In the genomic region with DNA sequence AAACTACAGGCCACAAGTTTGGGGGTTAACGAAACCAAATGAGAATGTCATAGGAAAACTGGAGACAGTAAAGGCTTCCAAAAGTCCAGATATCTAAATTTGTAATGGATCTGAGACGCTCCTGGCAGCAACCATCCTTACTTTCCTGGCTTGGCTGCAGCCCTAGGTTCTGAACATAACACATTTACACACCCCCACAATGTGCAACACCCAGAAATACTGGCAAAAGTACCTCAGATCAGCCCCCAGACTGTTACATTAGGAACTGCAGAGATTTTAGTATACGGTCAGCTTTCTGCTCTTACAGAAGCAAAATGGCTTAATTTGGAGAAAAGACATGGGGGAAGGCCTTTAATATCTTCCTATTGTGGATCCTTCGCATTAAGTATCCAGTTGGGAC, we compare ENCODE assay signal across 32 mouse cellular contexts. TPM values are rescaled to one million over a fixed set of nuclear protein-coding genes. Genes with fewer than 3 reads are reported as not detected.
DNase-seq lines count a peak whose midpoint lies in the region; ATAC-seq and TF ChIP-seq lines count a peak whose summit lies in the region.
"Had no signal": no experiment of that assay in that cellular context is flagged by ENCODE, and none has a peak within 500 bp of the region (broad histone marks: within the 10 kb centered on the region; RNA-seq: fewer than 3 reads in every experiment).

No protein-coding gene starts in this region.

- no peak overlapping the region for H3K4me3 ChIP-seq in layer of hippocampus, adult 2 months
- H3K4me3 ChIP-seq: erythroblast, embryonic 14.5 days; heart, embryonic 13.5 days; hindbrain, embryonic 10.5 days; midbrain, embryonic 13.5 days; neural tube, embryonic 13.5 days; stomach, embryonic 15.5 days had no signal

- peak; percentile 54 for TF ChIP-seq CTCF in layer of hippocampus, adult 2 months (conservative IDR thresholded peaks at IDR 0.05)

- peak; percentile 94 for ATAC-seq in frontal cortex, adult (ENCODE audit: low TSS enrichment)
- ATAC-seq: activated CD4-positive, CD25-positive, alpha-beta regulatory T cell, adult 4 months; forebrain, embryonic 16.5 days; hindbrain, embryonic 16.5 days; midbrain, embryonic 13.5 days had no signal

- DNase-seq in frontal cortex, postnatal 10 days (ENCODE audit: low spot score in 2 of 2) = no peak
- peak; percentile 23 to 36 for DNase-seq in layer of hippocampus, adult 2 months (ENCODE audit: low spot score in 2 of 2)
- DNase-seq in layer of hippocampus, postnatal 36 days = no peak
- DNase-seq in right cerebral cortex, adult 2 months (ENCODE audit: low spot score in 2 of 2) = peak; percentile 26 to 27
- no peak for DNase-seq in right cerebral cortex, postnatal 25 days
- no peak for DNase-seq in spleen, postnatal 36 days (ENCODE audit: low spot score in 2 of 2)
- DNase-seq in urinary bladder, postnatal 10 days (ENCODE audit: low spot score) = no peak
- DNase-seq: adrenal gland, adult 2 months; adrenal gland, postnatal 36 days; cerebellum, adult 2 months; cerebellum, postnatal 14 days; heart, postnatal 10 days; kidney, adult 18-20 months; kidney, postnatal 36 days; liver; lung, adult 2 months; lung, postnatal 10 days; thymus, postnatal 25 days had no signal

- no peak overlapping the region for H3K27ac ChIP-seq in layer of hippocampus, adult 2 months
- H3K27ac ChIP-seq: heart, embryonic 13.5 days; hindbrain, embryonic 10.5 days; liver, embryonic 14.5 days; macrophage; midbrain, embryonic 13.5 days; neural tube, embryonic 13.5 days; stomach, embryonic 15.5 days had no signal

RNA-seq across cellular contexts. Expression of a gene that starts 39.4 kb away (rescaled TPM):
- 100 to 1,000 TPM; 216 to 220 TPM for total RNA-seq in layer of hippocampus, adult 2 months (2021)
- 100 to 1,000 TPM; 207 to 228 TPM for total RNA-seq in layer of hippocampus, postnatal 36 days (2021)

RNA-seq across cellular contexts. Expression of a gene that starts 44.0 kb away (rescaled TPM):
- total RNA-seq in layer of hippocampus, adult 2 months (2021) = 10 to 100 TPM; 20.2 to 24.7 TPM
- total RNA-seq in layer of hippocampus, postnatal 36 days (2021) = 10 to 100 TPM; 21.4 to 23.6 TPM
- total RNA-seq: CH12.LX; megakaryocyte-erythroid progenitor cell, adult 5-6 weeks had no signal

Comparison
In these comparisons a context has a peak if more than half of its experiments do, and no peak if none do; other contexts are left out.
1. DNase-seq: peak in layer of hippocampus, adult 2 months (2 of 2) and right cerebral cortex, adult 2 months (2 of 2); none in frontal cortex, postnatal 10 days (0 of 2), layer of hippocampus, postnatal 36 days (0 of 2), right cerebral cortex, postnatal 25 days (single experiment), spleen, postnatal 36 days (0 of 2) and urinary bladder, postnatal 10 days (single experiment).